Mouse (Mus musculus): ENCODE measurements around the gene Gal3st3.
A peak's percentile ranks its signal among the peaks of the same experiment; 100 is the strongest.
"Not testable (repeated sequence)": the region's sequence is repeated elsewhere in the genome, so short reads cannot be mapped to it uniquely, and the experiment has no call there.

Gene Gal3st3

DNA sequence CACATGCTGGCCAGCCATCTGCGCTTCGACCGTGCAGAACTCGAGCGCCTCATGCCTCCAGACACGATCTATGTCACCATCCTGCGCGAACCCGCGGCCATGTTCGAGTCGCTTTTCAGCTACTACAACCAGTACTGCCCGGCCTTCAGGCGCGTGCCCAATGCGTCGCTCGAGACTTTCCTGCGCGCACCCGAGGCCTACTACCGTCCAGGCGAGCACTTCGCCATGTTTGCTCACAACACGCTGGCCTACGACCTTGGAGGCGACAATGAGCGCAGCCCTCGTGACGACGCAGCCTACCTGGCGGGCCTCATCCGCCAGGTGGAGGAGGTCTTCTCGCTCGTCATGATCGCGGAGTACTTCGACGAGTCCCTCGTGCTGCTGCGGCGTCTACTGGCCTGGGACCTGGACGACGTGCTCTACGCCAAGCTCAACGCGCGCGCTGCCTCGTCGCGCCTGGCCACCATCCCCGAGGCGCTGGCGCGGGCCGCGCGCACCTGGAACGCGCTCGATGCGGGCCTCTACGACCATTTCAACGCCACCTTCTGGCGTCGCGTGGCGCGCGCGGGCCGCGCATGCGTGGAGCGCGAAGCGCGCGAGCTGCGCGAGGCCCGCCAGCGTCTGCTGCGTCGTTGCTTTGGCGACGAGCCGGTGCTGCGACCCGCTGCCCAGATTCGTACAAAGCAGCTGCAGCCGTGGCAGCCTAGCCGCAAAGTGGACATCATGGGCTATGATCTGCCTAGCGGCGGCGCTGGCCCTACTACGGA, 9.0 kb downstream of the Gal3st3 start:
- DNase-seq (ENCODE audit: low read depth, low spot score) = no peak

DNA sequence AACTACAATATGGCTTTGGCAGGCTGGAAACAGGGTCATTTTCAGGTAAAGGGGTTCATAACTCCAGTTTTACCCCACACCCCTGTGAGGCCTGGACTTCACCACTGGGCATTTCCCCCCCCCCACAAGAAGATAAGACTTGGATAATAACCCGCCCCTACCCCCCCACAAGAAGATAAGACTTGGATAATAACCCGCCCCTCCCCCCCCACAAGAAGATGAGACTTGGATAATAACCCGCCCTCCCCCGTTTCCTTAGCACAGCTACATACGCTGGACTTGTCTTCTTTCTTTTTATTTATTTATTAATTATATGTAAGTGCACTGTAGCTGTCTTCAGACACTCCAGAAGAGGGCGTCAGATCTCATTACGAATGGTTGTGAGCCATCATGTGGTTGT, 10.9 kb downstream of the Gal3st3 start:
- DNase-seq (ENCODE audit: low read depth, low spot score) = no peak

GRCm38 (mm10) chr19:5313189-5313588, 15.1 kb downstream of the Gal3st3 start:
- no peak for DNase-seq (ENCODE audit: low read depth, low spot score)

DNA sequence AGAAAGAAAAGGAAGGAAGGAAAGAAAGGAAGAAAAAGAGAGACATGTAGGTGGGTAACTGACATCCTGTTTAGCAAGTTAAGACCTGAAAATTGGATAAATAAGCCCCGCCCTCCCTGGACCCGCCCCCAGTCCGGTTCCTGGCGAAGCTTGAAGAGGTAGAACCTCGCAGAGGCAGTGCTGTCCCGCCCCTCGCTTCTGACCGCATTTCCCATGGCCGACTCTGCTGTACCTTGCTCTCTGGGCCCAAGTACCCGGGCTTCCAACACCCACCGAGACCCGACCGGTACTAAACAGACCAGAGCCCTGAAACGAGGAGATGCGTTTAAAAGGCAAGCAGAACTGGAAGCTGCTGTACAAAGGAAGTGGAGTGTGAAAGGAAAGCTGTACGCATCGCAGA, 25.7 kb downstream of the Gal3st3 start:
- no peak for DNase-seq (ENCODE audit: low read depth, low spot score)

DNA sequence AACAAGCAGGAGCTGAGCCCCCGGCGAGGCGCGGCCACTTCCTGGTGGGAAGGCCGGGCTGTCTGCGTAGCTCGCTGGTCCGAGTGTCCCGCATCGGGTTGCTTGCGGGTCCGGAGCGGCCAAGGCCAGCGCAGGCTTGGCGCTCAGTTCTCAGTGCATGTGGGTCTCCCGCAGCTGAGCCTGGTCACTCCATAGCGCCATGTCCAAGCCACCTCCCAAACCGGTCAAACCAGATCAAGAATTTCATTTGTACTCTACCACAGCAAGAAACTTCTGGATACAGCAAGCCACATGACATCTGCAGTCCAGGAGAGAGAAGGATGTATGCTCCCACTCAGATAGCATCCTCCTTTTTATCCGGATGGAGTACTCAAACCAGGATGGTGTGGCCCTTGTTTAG, 29.8 kb downstream of the Gal3st3 start:
- no peak for DNase-seq (ENCODE audit: low read depth, low spot score)

GRCm38 (mm10) chr19:5334741-5335140, 36.6 kb downstream of the Gal3st3 start:
- DNase-seq (ENCODE audit: low read depth, low spot score) = no peak

- DNase-seq (ENCODE audit: low read depth, low spot score) = no peak
Observed at GRCm38 (mm10) chr19:5335441-5335840, 37.3 kb downstream of the Gal3st3 start, which contains the start of gene Catsper1. Gene Catsper1 (plus strand): TSS chr19:5335741.

GRCm38 (mm10) chr19:5337975-5338374, 39.8 kb downstream of the Gal3st3 start:
- DNase-seq (ENCODE audit: low read depth, low spot score) = peak; percentile 22

DNA sequence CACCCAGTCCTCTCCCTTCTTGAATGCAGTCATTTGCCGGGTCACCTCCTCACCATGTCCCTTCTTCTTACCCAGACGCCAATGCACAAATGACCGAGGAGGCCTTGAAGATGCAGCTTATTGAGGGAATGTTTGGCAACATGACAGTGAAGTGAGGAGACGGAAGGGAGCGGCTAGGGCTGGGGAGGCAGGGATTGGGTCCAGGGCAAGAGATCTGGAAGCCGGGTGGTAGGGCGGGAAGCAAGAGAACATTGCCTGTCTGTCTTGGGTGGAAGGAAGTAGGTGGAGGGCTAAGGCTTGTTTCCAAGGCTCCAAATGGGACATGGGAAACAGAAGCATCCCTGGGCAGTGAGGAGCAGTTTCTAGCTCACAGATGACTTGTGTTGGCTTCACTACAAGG, 43.2 kb downstream of the Gal3st3 start:
- DNase-seq (ENCODE audit: low read depth, low spot score) = no peak

- DNase-seq (ENCODE audit: low read depth, low spot score) = no peak
Observed at GRCm38 (mm10) chr19:5345297-5346131, 47.4 kb downstream of the Gal3st3 start.

- DNase-seq (ENCODE audit: low read depth, low spot score) = no peak
Observed at GRCm38 (mm10) chr19:5348064-5348463, 49.9 kb downstream of the Gal3st3 start.

DNA sequence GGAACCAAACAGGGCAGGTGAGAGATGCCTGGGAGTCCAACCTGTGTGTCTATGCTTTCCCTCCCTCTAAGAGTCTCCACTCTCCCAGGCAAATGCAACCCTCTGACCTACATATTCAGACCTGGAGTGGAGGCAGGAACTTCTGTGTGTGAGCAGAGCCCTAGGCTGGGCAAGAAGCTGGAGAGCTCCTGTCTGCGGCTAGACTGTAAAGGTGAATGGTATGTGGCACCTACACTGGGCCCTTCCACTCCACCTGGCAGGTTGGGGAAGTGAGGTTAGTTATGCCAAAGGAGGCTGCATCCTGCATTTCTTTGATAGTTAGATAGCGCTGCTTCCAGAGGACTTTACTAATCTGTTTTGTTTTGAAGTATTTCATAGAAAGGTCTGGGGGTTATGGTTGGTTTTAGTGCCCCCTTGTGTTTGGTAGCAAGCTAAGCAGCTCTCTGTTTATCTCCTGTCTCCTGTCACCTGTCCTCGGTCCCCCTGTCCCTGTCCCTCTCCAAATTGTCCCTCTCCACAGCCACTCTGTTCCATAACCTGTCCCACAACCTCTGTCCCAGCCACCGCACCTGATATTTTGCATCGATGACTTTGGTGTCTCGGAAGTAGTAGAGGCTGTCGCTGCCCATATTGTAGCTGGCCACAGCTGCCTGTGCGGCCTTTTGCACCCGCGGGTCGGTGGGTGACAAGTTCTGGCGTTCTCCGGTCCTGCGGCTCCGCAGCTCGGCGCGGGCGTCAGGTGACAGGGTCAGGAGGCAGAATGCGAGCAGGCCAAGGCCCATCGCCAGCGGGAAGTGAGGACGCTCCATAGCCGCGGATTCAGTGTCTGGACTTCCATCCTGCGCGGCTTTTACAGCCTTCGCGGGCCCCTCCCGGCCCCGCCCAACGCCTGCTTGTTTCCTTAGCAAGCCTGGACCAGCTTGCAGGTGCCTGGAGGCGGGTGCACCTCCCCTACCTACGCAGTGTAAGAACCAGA, 50.7 kb downstream of the Gal3st3 start:
- DNase-seq (ENCODE audit: low read depth, low spot score) = peak; percentile 34

DNA sequence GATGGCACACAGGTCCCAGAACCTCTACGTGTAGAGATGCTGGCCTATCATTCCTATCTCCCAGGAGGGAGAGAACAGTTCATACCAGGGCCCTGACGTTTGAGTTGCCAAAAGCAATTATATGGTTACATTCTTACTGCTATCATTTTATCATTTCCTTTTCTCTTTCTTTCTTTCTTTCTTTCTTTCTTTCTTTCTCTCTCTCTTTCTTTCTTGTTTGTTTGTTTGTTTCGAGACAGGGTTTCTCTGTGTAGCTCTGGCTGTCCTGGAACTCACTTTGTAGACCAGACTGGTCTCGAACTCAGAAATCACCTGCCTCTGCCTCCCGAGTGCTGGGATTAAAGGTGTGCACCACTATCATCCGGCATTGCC, 51.4 kb downstream of the Gal3st3 start, which contains the start of gene Cst6:
Gene Cst6 (minus strand): TSS at position 73 of the 372 bp plus-strand sequence.
- not testable (repeated sequence) for DNase-seq (ENCODE audit: low read depth, low spot score)

DNA sequence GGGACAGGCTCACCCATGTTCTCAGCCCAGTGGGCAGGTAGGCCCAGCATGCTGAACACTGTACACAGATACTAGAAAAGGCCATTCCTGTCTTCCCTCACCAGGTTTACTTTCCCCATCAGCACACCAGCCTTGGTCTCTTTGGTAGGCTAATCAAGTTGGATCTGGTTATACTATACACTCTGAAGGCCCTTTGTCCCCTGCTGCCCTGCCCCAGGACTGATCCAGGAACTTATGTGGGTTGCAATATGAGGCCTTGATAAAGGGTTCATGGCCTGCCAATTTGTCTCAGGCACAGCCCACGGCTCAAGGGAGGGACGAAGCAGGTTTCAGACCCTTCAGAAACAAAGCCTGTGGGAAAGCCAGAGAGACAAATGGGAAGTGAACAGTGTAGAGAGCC, 55.5 kb downstream of the Gal3st3 start:
- no peak for DNase-seq (ENCODE audit: low read depth, low spot score)

DNA sequence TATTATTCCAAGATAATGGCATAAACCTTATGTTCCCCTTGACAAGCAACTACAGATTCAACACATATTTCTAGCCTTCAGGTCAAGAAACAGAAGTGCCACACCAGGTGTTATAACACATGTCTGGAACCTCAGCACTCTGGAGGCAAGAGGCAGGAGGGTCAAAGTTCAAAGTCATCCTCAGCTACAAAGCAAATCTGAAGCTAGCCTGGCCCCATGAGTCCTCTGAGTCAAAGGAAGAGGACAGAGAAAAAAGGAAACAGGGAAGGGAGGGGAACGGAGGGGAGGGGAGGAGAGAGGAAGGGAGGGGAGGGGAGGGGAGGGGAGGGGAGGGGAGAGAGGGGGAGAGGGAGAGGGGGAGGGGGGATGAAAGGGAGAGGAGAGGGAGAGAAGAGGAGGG, 57.9 kb downstream of the Gal3st3 start:
- DNase-seq (ENCODE audit: low read depth, low spot score) = no peak

Data from telencephalon, adult 2 months (tissue).